Mouse (Mus musculus) limb, embryonic 10.5 days (tissue): ENCODE results near the gene Dusp28. TPM values are rescaled to one million over a fixed set of nuclear protein-coding genes. Genes with fewer than 3 reads are reported as not detected.
A peak's percentile ranks its signal among the peaks of the same experiment; 100 is the strongest.
"Not testable (repeated sequence)": the region's sequence is repeated elsewhere in the genome, so short reads cannot be mapped to it uniquely, and the experiment has no call there.

ENCODE experiments used
- DNase-seq: peaks from one replicate; pipeline ENCODE4 v3.0.0-alpha.2; 2017; ENCODE audit warnings: low spot score
- H3K27ac ChIP-seq: fragments of 300-500 bp; sonication (generic); 2 replicates; pipeline ENCODE4 v1.5.1; 2016; ENCODE audit warnings: mild to moderate bottlenecking
- H3K27me3 ChIP-seq: fragments of 300-500 bp; sonication (generic); 2 replicates; pipeline ENCODE4 v1.6.1; 2016; ENCODE audit warnings: low read depth, mild to moderate bottlenecking; ENCODE audit not compliant: poor library complexity, severe bottlenecking
- H3K36me3 ChIP-seq: fragments of 300-500 bp; sonication (generic); 2 replicates; pipeline ENCODE4 v1.6.1; 2016; ENCODE audit warnings: mild to moderate bottlenecking, moderate library complexity
- H3K4me1 ChIP-seq: fragments of 300-500 bp; sonication (generic); 2 replicates; pipeline ENCODE4 v1.6.1; 2016
- H3K4me3 ChIP-seq: fragments of 300-500 bp; sonication (generic); 2 replicates; pipeline ENCODE4 v1.5.1; 2016; ENCODE audit warnings: mild to moderate bottlenecking, moderate library complexity
- H3K9me3 ChIP-seq: fragments of 300-500 bp; sonication (generic); replicated peaks from 2 replicates; pipeline ENCODE4 v1.6.1; 2016; ENCODE audit warnings: mild to moderate bottlenecking
- WGBS: fragments of 180-500 bp; shearing (Covaris S2); methylation state at CpG from one replicate; pipeline ENCODE4 v1.1.7; 2016; 5-methylcytosine and 5-hydroxymethylcytosine counted together
- polyA plus RNA-seq: library from polyadenylated mRNA; unstranded; fragments of >200 nt; fragmentation: Nextera tagmentation; extraction: Ambion mirVana; gene quantifications from 2 replicates; pipeline ENCODE4 v1.2.1, GENCODE M21; 2016

Dusp28 gene
- polyA plus RNA-seq, 1 experiment from 2014 or later: 8.8 TPM

DNA sequence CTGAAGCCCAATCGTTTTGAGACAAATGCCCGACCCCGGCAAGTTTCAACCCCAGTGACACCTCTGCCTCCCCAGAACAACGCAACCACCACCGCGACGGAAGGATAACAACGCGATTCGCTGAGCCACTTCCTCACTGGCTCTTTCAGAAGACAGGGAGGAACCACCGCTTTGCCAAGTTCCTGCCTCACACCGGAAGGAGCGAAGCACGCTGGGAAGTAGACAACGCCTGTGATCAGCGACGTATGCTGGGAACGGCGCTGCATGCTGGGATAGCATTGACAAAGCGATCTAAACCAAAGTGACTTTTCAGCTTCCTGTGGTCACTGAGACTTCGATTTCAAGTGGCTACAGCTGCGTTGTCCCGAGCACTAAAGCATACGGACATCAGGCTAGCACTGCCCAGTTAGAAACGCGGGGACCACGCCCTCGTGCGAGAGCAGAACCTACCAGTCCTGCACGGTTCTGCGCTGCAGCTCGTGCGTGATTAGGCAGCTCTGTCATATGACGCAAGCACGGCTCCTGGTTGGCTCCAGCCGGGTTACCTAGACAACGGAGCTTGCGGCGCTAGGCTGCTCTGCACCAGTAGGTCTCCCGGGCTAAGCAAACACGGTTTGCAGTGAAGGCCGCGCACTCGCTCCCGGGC, 27.5 kb downstream of the Dusp28 start, which contains the start of gene Capn10:
TSS of gene Capn10 (plus strand) at position 195 of the 646 bp plus-strand sequence.
- Histone ChIP-seq H3K4me3 (peak within 1 kb of the TSS; percentile 87), H3K4me1 (peaks cover 22% of the 10 kb centered on the region), H3K27me3 (peaks cover 7% of the 10 kb centered on the region; the same call in 1 of the 2 replicates), H3K36me3 (peaks cover 23% of the 10 kb centered on the region), H3K9me3 (0 out of 2 replicates have a peak, but pooled peaks cover 2% of the 10 kb centered on the region), H3K27ac (peak within 1 kb of the TSS; percentile 93)
- under 1% methylated on average over 45 of the region's 45 CpGs for WGBS
- DNase-seq: peak; percentile 94

DNA sequence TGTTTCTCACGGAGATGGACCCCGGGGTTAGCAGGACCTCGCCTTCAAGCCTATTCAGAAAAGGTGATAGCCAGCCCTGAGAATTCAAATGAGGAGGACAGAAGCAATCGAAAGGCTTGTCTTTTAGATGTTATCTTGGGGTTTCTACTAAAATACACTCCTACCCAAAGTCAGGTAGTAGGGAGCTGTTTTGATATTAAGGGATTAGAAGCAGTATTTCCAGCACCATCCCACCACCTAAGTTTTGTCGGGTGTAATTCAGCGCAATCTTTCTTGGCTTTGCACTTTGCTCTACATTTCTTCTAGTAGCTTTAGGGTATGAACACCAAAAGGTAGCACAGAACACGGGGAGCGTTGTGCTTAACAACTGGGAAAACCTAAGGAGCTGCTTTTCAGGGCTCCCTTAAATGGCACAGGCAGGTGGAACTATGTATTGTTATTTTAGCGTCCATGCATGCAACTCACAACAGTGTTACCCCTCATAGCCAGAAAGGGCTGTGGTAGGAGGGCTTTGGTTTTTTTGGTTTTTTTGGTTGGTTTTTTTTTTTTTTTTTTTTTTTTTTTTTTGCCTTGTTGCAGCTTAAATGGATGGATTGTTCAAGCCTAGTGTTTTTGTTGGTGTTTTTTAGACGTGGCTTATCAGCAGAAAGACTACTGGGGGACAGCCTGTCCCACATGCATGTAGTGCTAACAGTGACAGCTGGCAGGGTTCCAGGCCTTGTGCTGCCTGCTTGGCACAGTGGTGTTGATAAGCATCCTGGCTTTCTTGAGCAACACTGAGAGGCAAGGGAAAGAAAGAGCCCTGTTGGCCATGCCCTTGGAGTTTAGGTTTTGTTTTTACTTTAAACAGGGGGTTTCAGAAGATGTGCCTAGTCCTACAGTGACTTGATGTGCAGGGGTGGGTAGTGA, 28.5 kb downstream of the Dusp28 start:
- 0 out of 2 replicates have a peak, but pooled peaks cover 2% of the 10 kb centered on the region for H3K9me3 ChIP-seq
- WGBS: 26% methylated on average over 10 of the region's 10 CpGs

DNA sequence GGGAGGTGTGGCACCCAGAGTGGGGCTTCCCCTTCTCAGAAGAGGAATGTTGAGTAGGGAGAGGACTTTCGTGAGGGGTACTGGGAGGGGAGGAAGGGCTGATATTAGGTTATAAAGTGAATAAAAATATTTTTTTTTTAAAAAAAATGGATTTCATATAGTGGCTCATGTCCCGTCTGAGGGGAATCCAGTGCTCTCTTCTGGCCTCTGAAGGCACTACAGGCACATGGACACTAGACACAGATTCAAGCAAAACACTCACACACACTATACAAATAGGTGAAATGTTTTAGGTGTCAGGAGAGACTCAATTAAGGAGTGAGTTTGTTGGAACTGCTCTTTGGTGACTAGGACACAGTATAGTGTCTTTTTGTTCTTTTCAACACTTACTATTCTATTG, 29.2 kb downstream of the Dusp28 start:
- 77% methylated on average over 2 of the region's 2 CpGs for WGBS
- 0 out of 2 replicates have a peak, but pooled peaks cover 2% of the 10 kb centered on the region for H3K9me3 ChIP-seq
- H3K4me3 ChIP-seq: peak overlapping the region; percentile 87
- peaks cover 39% of the 10 kb centered on the region for H3K36me3 ChIP-seq
- no peak overlapping the region for H3K27ac ChIP-seq
- H3K4me1 ChIP-seq: peaks cover 22% of the 10 kb centered on the region
- DNase-seq: no peak
- H3K27me3 ChIP-seq: no peaks in the 10 kb centered on the region

More for the DNA sequence above, 28.5 kb downstream of the Dusp28 start:
- H3K27ac ChIP-seq: peak overlapping the region; percentile 93
- H3K27me3 ChIP-seq: no peaks in the 10 kb centered on the region
- H3K4me1 ChIP-seq: peaks cover 22% of the 10 kb centered on the region
- no peak for DNase-seq
- peak overlapping the region; percentile 87 for H3K4me3 ChIP-seq
- peaks cover 33% of the 10 kb centered on the region for H3K36me3 ChIP-seq

DNA sequence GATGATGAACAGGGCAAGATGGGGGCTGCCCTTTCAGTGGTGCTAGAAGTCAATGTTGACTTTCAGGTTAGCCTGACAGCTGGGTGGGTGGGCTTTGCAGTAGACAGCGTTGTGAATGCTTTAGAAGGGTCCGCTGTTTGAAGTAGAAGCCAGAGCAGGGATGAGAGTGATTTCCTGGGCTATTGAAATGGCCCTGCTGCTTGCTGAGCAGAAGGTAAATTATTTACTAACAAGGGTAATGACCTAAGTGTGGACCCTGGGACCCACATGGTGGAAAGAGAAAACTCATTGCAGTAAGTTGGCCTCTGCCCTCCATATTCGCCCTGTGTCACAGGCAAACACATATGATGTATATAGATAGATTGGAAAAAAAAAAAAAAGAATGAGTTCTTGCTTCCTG, 29.7 kb downstream of the Dusp28 start:
- Histone ChIP-seq H3K36me3 (peaks cover 42% of the 10 kb centered on the region), H3K9me3 (0 out of 2 replicates have a peak, but pooled peaks cover 2% of the 10 kb centered on the region), H3K27me3 (no peaks in the 10 kb centered on the region), H3K4me1 (peaks cover 22% of the 10 kb centered on the region), H3K4me3 (no peak overlapping the region), H3K27ac (no peak overlapping the region)
- no peak for DNase-seq
- 91% methylated on average over 3 of the region's 3 CpGs for WGBS

DNA sequence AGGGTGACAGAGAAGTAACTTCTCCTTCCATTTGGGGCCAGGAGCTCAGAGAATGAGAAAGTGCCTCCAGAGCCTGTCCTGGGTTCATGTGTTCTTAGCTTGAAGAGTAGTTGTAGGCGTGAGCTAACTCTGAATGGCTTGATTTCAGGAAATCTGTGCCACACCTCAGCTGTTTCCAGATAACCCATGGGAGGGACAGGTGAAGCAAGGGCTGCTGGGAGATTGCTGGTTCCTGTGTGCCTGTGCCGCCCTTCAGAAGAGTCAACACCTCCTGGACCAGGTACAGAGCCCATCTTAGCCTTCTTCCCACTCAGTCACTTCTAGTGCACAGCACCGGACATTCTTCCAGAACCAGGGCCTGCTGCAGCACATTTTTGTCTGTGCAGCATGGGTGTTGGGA, 31.0 kb downstream of the Dusp28 start:
- 84% methylated on average over 3 of the region's 3 CpGs for WGBS
- peaks cover 22% of the 10 kb centered on the region for H3K4me1 ChIP-seq
- no peak overlapping the region for H3K27ac ChIP-seq
- H3K4me3 ChIP-seq: no peak overlapping the region
- no peaks in the 10 kb centered on the region for H3K27me3 ChIP-seq
- H3K36me3 ChIP-seq: peaks cover 55% of the 10 kb centered on the region
- no peak for DNase-seq
- 0 out of 2 replicates have a peak, but pooled peaks cover 1% of the 10 kb centered on the region for H3K9me3 ChIP-seq

DNA sequence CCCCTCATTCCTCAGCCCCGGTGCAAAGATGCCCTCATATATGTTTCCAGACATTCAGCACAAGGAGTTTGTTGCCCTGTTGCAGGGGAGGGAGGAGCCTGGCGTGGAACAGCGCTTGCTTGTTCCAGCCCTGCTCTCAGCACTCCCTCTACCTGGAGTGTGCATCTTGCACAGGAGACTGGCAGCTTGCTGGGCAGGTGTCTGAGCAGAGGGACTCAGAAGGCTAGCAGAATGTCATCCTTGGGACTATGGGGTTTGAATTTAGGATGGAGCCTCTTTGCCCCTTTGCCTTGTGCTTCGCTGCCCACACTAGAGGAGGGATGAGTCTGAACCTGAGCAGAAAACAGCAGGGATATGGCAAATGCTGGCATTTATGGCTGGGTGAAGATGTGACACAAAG, 33.0 kb downstream of the Dusp28 start:
- H3K36me3 ChIP-seq: peaks cover 75% of the 10 kb centered on the region
- WGBS: 96% methylated on average over 4 of the region's 4 CpGs
- no peak overlapping the region for H3K27ac ChIP-seq
- H3K4me3 ChIP-seq: no peak overlapping the region
- H3K27me3 ChIP-seq: no peaks in the 10 kb centered on the region
- peaks cover 16% of the 10 kb centered on the region for H3K4me1 ChIP-seq
- no peak for DNase-seq
- H3K9me3 ChIP-seq: no peaks in the 10 kb centered on the region

DNA sequence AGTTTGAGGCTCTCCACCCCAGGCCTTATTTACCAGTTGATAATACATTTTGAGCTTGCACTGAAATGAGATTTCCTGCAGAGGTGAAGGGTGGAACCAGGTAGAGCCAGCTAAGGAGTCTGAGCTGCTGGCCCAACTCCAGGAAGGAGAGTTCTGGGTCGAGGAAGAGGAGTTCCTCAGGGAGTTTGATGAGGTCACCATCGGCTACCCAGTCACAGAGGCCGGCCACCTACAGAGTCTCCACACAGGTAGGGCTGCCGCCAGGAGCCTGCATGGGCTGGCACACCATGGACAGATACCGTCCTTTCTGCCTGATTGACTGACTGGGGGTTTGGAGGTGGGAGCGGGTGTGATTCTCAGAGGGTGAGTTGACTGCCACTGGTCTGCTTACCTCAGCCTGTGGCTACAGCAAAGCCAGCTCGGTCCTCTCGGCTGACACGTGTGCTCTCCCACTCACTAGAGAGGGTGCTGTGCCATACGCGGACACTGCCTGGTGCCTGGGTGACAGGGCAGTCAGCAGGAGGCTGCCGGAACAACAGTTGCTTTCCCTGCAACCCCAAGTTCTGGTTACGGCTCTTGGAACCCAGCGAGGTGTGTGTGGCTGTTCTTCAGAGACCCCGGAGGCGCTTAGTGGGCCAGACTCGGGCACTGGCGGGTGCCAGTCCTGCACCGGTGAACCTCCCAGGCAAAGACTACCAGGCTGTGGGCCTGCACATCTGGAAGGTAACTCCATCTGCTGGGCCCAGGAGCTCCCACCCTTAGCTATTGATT, 36.6 kb downstream of the Dusp28 start:
- DNase-seq: no peak
- Histone ChIP-seq H3K4me3 (no peak overlapping the region), H3K9me3 (no peaks in the 10 kb centered on the region), H3K27me3 (no peaks in the 10 kb centered on the region), H3K36me3 (peaks cover 97% of the 10 kb centered on the region), H3K4me1 (no peaks in the 10 kb centered on the region), H3K27ac (no peak overlapping the region)
- 93% methylated on average over 19 of the region's 19 CpGs for WGBS

DNA sequence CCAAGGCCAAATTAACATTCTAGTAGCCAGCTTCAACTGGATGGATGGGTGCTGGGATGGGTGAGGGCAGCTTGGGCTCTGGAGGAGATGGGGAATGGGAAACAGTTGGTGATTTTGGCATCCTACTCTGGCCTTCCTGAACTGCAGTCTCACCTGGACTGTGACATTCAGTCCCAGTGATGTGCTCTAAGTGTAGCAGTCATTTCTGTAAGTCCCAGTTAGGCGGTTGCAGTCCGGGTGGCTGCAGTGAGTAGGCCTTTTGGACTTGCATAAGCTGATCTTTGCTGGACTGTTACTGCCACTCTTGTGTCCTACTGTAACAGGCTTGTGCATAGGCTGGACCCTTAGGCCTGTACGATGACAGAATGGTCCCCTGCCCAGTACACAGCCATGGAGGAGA, 41.2 kb downstream of the Dusp28 start:
- no peaks in the 10 kb centered on the region for H3K9me3 ChIP-seq
- WGBS: 90% methylated on average over 3 of the region's 3 CpGs
- H3K4me3 ChIP-seq: no peak overlapping the region
- H3K27ac ChIP-seq: no peak overlapping the region
- no peaks in the 10 kb centered on the region for H3K4me1 ChIP-seq
- H3K27me3 ChIP-seq: no peaks in the 10 kb centered on the region
- DNase-seq: no peak
- H3K36me3 ChIP-seq: peaks cover 63% of the 10 kb centered on the region

DNA sequence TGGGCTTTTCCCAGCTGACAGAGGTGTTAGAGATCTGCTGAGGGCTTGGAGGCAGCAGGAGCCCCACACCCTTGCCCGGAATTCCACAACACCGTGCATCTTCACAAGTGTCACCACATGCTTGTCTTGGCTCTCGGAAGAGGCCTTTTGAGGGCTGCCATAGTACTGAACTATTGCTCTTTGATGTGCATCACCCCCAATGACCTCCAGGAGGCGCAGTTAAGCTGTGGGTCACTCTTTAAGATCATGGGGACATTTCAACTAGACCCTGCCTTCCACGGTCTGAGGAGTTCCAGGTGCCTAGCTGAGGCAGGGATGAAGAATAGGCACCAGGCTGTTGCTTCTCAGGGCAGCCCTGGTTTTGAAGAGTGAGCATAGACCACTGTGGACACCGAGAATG, 42.6 kb downstream of the Dusp28 start:
- DNase-seq: no peak
- Histone ChIP-seq H3K9me3 (no peaks in the 10 kb centered on the region), H3K36me3 (peaks cover 48% of the 10 kb centered on the region), H3K27me3 (no peaks in the 10 kb centered on the region), H3K27ac (no peak overlapping the region), H3K4me1 (no peaks in the 10 kb centered on the region), H3K4me3 (no peak overlapping the region)
- 70% methylated on average over 6 of the region's 6 CpGs for WGBS

DNA sequence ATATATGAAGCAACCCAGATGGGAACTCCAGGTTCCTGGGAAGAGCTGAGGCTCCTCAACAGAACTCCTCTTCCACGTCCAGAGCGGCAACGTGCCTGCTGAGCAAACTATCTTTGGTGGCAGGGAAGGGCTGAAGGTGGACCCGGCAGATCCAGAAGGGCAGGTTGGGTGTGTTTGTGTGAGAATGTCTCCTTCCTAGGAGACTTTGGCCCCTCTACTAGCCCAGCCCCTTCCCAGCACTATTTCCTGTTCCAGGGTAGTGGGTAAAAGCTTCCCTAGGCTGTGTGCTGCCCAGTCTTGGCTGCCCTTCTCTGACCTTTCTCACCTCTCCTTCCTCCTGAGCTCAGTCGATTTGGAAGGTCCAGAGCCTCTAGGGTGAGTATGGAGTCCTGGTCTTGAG, 43.8 kb downstream of the Dusp28 start, which contains the start of gene Gpr35:
TSS of gene Gpr35 (plus strand) at position 259 of the 400 bp plus-strand sequence.
- Histone ChIP-seq H3K9me3 (no peaks in the 10 kb centered on the region), H3K4me1 (no peaks in the 10 kb centered on the region), H3K27me3 (no peaks in the 10 kb centered on the region), H3K36me3 (peaks cover 37% of the 10 kb centered on the region), H3K4me3 (no peak within 1 kb of the TSS), H3K27ac (no peak within 1 kb of the TSS; the same call in 1 of the 2 replicates)
- DNase-seq: no peak
- WGBS: 77% methylated on average over 5 of the region's 5 CpGs

DNA sequence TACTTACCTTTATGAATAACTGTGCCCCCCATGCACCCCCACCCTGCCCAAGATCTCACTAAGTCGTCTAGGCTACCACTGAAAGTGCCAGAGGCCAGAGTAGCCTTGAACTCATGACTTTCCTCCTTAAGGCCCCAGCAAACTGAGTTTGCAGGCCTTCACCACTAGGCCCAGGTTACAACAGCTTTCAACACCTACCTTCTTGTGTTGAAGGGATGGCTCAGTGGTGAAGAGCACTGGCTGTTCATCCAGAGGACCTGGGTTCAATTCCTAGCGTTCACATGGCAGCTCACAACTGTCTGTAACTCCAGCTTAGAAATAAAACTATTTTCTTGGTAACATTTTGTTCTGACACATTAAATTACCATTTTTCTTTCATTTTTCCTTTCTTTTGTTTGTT, 46.9 kb downstream of the Dusp28 start:
- H3K36me3 ChIP-seq: peaks cover 6% of the 10 kb centered on the region
- H3K27ac ChIP-seq: no peak overlapping the region
- no peaks in the 10 kb centered on the region for H3K27me3 ChIP-seq
- DNase-seq: no peak
- H3K4me3 ChIP-seq: no peak overlapping the region
- H3K9me3 ChIP-seq: no peaks in the 10 kb centered on the region
- no peaks in the 10 kb centered on the region for H3K4me1 ChIP-seq
- 74% methylated on average over 2 of the region's 2 CpGs for WGBS

DNA sequence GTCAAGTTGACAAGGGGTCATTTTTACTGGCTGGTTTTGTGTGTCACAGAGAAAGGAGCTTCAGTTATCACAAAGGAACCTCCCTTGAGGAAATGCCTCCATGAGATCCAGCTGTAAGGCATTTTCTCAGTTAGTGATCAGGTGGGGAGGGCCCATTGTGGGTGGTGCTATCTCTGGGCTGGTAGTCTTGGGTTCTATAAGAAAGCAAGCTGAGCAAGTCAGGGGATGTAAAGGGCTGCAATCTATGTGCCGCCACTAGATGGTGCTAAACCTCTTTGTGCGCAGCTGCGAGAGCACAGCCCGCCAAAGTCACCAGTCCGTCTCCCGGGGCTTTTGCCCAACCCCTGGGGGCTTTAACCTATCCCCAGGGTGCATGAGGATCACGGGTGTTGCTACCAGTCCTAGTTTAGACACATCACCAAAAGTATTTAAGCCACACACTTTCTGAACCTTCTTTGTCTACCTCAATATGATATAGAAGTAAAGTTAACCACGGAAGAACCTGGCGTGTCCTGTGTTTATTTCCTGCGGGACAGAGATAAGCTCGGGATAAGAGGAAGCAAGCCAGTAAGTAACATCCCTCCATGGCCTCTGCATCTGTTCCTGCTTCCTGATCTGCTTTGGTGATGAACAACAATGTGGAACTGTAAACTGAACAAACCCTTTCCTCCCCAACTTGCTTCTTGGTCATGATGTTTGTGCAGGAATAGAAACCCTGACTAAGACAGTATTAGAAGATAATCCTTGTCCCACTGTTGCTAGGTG, 50.0 kb downstream of the Dusp28 start:
- not testable (repeated sequence) for H3K9me3 ChIP-seq
- H3K4me3 ChIP-seq: peak overlapping the region; percentile 25

More for the DNA sequence above, 50.0 kb downstream of the Dusp28 start:
- H3K36me3 ChIP-seq, H3K27ac ChIP-seq, H3K27me3 ChIP-seq, DNase-seq, H3K4me1 ChIP-seq: not testable (repeated sequence)
- 13% methylated on average over 11 of the region's 11 CpGs for WGBS
